Mouse (Mus musculus) cerebellum, adult 8-10 months (tissue): ENCODE results near the gene Atg9a.
A peak's percentile ranks its signal among the peaks of the same experiment; 100 is the strongest.
"Not testable (repeated sequence)": the region's sequence is repeated elsewhere in the genome, so short reads cannot be mapped to it uniquely, and the experiment has no call there.

Source experiments
- DNase-seq: peaks from one replicate; pipeline ENCODE4 v3.0.0; 2022

Gene Atg9a

DNA sequence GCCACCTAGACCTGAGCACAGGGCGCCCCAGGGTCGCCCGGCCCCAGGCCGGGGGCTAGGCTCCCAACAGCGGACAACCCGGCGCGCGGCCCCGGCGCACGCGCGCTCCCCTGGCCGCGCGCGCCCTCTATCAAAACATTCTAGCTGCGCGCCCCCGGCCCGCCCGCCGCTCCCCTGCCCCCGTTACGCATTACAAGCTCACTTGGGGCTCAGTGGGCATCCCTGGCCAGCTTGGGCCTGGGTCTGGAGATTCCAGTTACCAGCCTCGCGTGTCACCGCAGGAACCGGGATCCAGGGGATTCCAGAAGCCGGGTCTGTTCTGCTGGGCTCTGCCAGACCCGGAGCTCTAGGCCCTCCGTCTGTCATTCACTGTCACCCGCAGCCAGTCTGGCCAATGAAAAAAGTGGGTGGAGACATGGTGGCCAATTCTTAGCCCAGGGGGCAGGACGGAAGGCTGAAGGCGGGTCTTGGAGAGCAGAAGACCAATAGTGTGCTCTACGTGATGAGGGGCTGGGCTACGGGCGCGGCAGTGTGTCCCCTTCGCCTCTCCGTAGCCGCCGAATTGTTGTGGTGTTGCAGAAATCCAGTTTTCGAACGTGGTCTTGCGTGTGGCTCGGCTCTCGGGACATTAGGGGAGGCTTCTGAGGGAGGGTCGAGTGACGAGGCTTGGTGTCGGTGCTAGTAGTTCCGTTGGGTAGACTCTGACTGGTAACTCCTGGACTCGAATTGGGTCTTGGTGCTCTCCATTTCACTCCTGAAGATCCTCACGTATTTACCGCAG, at the start of gene Atg9a, which contains the start of gene Ankzf1:
TSS of gene Atg9a (minus strand) at position 575 of the 781 bp plus-strand sequence.
TSS of gene Ankzf1 (plus strand) at position 530 of the 781 bp plus-strand sequence.
- peak; percentile 93 for DNase-seq

DNA sequence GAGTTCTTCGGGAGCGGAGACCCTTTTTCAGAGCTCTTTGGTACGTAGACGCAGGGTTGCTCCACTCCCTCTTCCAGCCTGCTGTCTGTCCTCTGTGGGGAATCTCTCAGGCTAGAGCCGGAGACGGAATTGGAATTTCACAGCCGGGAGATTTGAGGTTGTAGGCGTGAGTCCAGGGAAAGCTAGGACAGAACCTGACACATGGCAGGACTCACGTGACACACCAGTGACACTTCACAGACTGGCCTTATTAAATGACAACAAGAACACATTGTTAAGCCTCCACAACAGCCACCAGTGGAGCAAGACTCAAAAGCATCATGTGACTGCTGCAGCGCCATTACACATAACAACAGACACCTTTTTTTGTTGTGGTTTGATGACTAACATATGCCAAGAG, 47.6 kb upstream of the Atg9a start:
- no peak for DNase-seq

DNA sequence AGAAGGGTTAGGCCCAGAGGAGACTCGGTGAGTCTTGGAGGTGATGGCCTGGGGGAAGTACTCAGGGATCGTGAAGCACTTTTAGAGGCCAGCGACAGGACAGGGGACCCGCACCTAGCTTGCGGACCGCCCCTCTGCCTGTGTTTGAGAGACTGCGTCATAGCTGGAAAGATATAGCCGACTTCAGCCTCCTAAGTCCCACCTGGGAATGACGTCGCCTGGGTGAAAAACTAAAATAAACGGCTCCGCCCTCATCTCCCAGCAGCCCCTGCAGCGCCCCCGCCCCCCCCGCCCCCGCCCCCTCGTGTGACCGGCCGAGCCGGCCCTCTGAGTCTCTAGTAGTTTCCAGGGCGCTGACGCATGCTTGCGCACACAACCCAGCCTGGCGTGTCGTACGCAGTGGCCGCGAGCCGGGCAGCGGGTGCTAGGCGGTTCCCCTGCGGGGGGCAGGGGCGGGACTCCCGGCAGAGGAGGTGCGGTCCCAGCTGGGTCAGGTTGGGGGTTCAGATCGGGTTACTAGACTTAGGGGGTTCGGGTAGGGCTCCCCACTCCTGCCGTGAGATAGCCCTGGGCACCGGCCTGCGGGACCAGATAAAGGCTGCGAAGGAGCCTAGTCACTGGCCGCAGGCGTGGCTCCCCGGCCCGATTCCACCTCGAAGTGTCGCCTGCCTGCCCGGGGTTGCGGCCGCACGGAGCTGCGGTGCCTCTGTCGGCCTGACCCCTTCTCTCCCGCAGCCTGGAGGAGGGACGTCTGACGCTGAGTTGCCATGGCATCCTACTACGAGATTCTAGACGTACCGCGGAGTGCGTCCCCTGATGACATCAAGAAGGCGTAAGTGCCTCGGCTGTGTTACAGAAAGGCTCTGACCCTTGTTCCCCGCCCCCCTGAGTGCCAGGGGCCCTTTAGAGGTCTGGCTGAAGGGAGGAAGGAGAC, 44.4 kb upstream of the Atg9a start, which contains the start of gene Dnajb2:
TSS of gene Dnajb2 (plus strand) at position 290 of the 934 bp plus-strand sequence.
- peak; percentile 89 for DNase-seq

DNA sequence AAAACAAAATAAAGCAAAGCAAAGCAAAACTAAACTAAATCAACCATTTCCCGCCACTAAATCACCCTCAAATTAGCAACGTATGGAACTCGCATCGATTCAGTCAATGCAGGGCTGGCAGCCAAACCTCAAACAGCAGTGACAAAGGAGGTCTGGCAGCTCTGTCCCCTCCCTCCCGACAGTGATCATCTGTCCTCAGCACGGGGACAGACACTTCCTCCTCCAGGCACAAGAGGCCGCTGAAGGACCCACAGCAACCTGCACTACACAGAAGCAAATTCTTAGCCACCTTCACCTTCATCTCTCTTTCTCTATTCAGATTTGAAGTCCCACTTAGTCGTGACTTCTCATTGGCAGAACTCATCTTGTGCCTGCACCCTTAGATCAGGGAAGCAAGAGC, 42.6 kb upstream of the Atg9a start:
- peak; percentile 79 for DNase-seq

DNA sequence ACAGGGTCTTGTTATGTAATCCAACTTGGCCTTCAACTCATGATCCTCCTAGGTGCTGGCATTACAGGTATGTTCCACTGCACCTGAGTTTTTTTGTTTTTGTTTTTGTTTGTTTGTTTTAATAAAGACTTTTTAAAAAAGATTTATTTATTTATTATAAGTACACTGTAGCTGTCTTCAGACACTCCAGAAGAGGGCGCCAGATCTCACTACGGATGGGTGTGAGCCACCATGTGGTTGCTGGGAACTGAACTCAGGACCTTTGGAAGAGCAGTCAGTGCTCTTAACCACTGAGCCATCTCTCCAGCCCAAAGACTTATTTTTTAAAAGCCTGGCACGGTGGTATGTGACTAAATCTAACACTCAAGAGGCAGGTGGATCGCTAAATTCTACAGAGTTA, 40.5 kb upstream of the Atg9a start:
- not testable (repeated sequence) for DNase-seq

DNA sequence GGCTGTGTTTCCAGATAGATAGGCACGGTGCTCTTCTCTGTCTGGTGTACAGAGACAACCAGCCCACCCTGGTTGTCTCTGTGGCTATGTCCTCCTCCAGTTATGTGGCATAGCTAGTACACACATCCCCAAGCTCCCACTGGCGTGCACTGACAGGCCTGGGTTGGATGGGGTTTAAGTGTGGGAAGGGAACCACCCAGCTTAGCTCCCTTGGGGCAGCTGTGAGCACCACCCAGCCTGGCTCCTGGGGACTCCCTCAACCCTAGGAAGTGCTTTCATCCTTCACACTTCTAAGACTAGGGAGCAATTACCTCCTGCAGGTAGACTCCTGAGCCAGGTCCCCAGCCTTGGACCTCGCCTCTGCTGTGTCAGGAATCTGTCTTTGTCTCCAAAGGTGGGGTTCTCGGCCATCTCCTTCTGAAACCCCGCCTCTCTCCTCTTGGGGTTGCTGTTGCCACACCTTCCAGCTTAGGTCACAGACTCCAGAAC, 39.7 kb upstream of the Atg9a start, which contains the start of gene A630095N17Rik:
TSS of gene A630095N17Rik (minus strand) at position 439 of the 489 bp plus-strand sequence.
- DNase-seq = no peak

DNA sequence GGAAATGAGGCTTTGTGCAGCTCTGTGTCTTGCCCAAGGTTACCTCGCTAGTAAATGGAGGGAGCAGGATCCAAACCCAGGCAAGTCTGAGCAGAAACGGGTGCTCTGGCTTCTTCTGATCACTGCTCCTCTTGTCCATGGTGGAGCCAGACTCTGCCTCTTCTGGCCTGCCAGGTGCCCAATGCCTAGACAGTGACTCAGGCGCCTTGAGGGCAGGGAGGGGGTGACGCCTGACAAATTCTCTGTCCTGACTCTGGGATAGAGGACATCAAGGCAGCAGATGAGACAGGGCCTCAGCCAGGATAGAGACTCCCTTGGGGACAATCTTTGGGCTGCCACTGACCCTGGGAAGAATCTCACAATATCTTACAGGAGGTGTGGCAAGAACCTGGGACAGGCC, 39.2 kb upstream of the Atg9a start:
- DNase-seq = no peak

DNA sequence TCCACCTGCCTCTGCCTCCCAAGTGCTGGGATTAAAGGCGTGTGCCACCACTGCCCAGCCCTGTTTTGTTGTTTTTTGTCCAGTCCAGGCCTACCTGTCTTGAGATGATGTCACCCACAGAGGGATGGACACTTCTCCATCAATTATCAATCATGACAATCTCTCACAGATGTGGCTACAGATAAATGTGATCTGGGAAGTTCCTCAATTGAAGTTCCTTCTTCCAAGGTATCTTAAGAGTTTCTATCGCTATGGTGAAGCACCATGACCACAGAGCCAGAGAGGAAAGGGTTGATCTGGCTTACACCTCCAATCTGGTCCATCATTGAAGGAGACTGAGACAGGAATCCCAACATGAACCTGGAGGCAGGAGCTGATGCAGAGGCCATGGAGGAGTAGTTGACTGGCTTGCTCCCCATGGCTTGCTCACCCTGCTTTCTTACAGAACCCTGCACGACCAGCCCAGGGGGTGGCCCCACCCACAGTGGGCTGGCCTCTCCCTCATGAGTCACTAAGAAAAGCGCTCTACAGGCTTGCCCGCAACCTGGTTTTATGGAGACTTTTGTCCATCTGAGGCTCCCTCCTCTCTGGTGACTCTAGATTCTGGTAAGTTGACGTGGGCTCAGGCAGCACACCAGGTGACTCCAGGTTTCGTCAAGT, 38.5 kb upstream of the Atg9a start:
- DNase-seq = no peak

DNA sequence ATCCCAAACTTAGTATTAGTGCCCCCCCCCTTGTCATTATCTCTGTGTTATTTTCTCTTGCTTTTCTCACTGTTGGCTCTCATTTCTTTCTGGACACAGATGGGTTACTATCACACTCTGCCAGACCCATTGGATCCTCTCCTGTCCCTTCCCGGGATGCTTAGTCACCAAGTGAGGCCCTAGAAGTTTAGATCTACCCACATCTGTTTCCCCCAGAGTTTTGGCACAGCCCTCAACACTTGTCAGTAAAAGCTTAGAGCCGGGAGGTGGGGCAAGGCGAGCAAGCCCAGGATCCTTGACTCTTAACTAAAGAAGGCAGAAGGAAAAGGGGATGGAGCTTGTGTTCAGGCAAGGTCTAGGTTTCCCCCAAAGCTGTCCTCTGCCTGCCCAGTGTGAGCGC, 37.2 kb upstream of the Atg9a start:
- no peak for DNase-seq

DNA sequence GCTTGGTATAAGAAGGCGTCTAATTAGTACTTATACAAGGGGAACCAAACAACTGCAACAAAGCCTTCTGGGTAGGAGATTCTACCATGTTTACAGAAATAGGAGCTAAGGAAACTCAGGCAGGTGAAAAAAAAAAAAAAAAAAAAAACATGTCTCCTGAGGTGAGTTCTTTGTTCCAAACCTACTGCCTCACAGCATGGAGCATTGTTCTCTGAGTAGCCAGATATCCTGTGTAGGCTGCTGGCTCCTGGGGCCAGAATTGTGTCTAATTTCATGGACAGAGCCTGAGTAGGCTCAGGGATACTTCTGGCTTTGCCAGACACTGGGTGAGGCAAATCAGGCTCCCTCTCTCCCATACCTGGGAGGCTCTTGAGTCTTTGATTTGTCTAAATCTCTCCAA, 35.7 kb upstream of the Atg9a start:
- no peak for DNase-seq

DNA sequence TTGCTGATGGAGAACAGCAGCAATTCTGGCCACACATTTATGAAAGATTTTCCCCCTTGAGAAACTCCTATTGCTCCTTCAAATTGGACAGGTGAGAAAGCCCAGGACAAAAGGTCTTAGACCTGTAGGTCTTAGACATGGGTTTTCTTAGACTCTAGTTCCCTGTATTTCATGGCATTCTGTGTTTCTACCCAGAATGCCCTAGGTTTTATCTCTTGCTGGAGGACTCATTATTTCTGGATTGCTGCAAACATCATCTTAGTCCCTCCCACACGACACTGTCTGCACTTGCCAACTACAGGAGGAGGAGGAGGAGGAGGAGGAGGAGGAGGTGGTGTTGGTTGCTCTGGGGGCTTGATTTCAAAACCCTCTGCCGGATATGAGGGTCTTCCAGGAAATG, 34.1 kb upstream of the Atg9a start:
- DNase-seq = no peak

DNA sequence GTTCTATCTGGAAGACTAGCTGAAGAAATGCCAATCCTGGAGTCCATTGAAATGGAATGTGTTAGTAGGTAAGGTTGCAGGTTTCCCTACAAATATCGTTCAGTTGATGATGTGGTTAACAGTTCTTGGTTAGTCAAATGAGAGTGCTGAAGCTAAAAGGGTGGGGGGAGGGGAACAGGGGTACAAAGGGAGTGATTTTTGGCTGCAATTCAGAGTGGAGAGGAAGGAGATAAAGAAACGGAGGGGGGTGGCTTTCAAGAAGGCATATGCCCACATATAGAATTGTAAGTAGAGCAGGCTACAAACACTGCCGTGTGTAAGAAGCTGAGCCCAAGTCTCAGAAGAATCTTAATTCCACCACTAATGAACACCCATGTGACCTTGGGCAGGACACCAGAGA, 33.5 kb upstream of the Atg9a start:
- no peak for DNase-seq

DNA sequence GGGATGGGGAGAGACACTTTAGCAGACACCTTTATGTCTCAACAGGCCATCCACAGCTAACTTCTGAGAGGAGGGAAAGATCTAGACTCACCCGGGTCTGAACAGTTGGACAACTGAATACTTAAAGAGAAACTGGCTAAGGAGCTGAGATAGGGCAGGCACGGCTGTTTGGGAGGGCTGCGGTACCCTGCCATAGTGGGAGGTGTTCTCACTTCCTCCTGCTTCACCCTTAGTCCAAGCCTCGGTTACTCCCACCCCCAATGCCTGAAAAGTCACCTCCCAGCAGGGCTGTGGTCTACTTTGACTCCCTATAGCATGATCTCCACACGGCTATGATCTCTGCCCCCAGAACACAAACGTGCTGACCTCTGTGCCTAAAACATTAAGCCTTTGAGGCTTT, 31.5 kb upstream of the Atg9a start:
- no peak for DNase-seq

DNA sequence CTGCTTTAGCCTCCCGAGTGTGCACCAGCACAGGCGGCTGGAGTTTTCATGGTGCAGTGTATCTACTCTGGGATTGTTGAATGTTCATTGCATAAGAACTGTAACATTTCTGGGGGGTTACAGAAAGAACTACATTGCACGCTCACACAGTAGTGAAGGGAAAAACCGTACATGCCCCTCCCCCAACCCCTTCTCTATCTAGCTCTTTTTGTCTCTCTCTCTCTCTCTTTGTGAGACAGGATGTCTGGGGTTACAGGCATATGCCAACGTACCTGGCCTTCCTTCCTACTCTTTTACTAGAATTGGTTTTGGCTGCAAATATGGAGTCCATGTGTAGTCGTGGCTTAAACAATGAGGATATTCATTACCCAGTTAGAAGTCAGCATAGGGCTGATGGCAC, 30.9 kb upstream of the Atg9a start:
- no peak for DNase-seq

DNA sequence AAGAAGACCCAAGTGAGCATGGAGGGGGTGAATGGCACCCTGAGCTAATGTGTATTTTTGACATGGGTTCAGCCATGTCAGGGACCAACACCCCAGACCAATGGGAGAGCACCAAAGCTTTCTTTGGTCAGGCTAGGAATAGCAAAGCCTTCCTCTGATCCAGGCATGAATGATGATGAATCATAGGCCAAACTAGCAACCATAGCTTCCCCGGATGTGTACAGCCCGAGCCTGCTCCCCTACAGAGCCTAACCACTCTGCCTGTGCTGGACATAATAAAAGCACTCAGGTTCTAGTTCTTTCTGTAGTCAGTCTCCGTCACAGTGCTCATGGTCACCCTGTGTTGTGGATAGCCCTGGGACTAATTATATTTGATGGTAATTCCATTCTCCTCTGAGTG, 29.5 kb upstream of the Atg9a start:
- DNase-seq = no peak

DNA sequence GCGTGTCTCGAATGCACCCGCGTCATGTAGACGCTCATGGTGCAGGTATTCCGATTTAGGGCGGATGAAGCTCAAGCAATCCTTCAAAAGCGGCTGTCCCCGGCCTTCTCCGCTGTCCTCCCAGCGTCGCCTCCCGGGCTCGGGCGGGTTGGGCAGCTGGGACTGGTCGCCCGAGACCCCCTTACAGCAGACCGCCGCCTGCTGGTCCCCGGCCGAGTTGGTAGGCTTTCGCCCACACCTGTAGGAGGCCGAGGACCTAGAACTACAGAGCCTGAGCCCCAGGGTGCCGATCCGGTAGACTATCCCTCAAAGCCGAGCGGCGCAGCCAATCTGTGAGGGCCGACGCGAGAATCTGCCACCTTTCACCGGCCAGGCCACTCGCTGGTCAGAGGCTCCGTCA, 27.5 kb upstream of the Atg9a start, which contains the start of gene Tuba4a:
TSS of gene Tuba4a (minus strand) at position 335 of the 400 bp plus-strand sequence.
- no peak for DNase-seq

DNA sequence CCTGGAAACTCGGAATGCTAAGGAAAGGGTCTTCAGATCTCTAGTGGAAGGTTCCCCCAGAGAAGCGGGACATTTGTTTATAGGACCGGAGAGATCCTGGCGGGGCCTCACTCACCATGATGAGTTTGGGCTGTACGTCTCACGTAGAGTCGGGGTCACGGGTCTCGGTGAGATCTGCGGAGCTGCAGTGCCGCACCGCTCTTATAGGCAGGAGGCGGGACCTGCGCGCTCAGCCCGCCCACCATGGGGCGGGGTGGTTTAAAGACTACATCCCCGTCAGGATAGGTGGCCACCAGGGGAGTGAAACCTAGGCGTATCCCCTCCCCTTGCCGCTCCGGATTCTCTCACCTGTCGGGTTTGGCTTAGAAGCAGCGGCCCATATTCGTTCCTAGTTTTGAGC, 27.1 kb upstream of the Atg9a start:
- DNase-seq = peak; percentile 97

DNA sequence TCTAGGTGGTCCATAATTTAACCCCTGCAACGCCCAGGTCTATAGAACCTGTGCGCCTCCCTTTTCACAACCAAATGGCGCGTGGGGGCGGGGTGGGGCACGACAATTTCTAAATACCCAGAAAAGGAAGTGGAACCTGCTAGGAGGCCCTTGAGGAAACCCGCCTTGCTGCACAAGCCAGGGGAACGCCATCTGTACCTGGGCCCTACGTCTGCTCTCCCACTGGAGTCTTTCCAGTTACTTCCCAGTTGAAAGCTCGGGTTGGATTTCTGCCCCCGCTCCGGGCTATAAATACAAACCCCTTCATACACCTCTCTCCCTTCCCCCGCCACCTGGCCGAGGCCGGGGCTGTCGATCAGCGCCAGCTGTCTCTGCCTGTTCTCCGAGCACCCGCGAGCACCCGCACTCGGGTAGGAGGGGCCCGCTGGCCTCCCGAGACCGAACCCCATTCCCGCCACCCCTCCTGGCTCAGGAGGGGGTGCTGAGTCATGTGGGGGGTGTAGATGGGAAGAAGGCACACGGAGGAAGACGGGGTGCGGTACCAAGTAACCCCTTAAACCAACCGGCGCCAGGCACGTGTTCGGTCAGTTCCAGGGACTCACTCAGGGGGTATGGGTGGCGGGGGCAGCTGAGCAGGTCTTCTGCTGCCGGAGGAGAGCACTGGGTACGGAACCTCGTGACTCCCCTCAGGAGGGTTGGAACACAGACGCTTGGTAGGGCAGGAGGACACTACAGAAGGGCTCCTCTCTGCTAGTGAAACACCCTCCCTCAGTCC, 26.4 kb upstream of the Atg9a start:
- DNase-seq = peak; percentile 90

DNA sequence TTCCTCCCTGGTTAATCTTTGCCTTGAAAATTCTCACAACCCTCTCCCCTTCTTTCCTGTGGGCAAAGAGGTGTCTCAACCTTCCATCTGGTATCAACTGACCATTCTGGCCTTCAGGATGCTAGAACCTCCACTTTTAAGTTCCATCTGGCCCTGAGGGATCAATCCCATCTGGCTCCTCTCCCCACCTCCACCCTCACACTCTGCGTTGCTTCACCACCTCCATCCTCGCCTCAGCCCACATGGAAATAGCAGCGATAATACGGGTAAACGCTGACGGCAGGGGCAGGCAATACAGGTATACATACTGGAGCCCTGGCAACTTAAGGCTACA, 25.9 kb upstream of the Atg9a start:
- no peak for DNase-seq

DNA sequence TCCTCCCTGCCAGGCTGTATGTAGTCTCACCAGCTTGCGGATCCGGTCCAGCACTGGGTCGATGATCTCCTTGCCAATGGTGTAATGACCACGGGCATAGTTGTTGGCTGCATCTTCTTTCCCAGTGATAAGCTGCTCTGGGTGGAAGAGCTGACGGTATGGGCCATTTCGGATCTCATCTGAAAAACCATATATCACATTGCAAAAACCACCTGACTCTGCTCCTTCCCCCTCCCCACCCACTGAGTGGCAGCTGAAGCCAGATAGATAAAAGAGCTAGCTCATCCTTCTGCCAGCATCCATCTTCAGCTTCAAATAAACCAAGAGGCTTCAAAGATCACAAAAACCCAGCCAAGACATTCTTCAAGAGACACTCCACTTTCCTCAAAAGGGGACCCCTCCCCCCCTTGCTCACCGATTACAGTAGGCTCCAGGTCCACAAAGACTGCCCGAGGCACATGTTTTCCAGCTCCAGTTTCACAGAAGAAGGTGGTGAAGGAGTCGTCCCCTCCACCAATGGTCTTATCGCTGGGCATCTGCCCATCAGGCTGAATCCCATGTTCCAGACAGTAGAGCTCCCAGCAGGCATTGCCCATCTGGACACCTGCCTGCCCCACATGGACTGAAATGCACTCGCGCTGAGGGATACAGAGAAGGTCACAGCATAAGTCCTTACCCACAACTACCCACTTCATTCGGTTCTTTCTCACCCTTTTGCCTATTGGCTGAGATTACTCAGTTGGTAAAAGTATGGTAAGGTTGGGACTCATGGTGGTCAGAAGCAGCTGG, 25.0 kb upstream of the Atg9a start:
- DNase-seq = peak; percentile 57

DNA sequence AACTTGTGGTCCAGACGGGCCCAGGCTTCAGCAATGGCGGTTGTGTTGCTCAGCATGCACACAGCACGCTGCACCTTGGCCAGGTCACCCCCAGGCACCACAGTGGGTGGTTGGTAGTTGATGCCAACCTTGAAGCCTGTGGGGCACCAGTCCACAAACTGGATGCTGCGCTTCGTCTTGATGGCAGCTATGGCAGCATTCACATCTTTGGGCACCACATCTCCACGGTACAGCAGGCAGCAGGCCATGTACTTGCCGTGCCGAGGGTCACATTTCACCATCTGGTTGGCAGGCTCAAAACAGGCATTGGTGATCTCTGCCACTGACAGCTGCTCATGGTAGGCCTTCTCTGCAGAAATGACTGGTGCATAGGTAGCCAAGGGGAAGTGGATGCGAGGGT, 23.8 kb upstream of the Atg9a start:
- DNase-seq = peak; percentile 34
